Mouse (Mus musculus) T-helper 1 cell (primary cell): Measurements from ENCODE around the gene St3gal5.

Experiments
- in situ Hi-C: fragments of 300-600 bp; cut with MboI, MseI; formaldehyde crosslinking; loops from one replicate; pipeline ENCODE4 v1.15.1; 2025; ENCODE audit warnings: high pct_unique_total_duplicates

The St3gal5 gene

GRCm38 (mm10) chr6:72200595-72201256, 103.3 kb downstream of the St3gal5 start:
- in situ Hi-C loops = no loop called here

GRCm38 (mm10) chr6:72202732-72203131, 105.3 kb downstream of the St3gal5 start:
- in situ Hi-C loops = no loop called here

GRCm38 (mm10) chr6:72203279-72203678, 105.9 kb downstream of the St3gal5 start:
- in situ Hi-C loops = no loop called here
